In genomic region chr16:43503010-43503635, GRCm38 (mm10) we compare ENCODE assay signal across 8 mouse cellular contexts.
A peak's percentile ranks its signal among the peaks of the same experiment; 100 is the strongest.
DNase-seq lines count a peak whose midpoint lies in the region; ATAC-seq lines count a peak whose summit lies in the region.

No protein-coding gene starts in this region.

- peak; percentile 52 to 69 for DNase-seq in right cerebral cortex, postnatal 10 days (ENCODE audit: low spot score in 2 of 2)
- no peak for DNase-seq in right cerebral cortex, postnatal 14 days
- peak; percentile 79 for DNase-seq in embryo, embryonic 11 days
- peak; percentile 74 for DNase-seq in hindbrain, embryonic 14.5 days (ENCODE audit: low spot score)
- no peak for DNase-seq in B cell, adult 2 months
- DNase-seq in frontal cortex, postnatal 25 days (ENCODE audit: low spot score in 2 of 2), result no peak

- peak overlapping the region; percentile 94 for H3K27ac ChIP-seq in hindbrain, embryonic 14.5 days
- H3K27ac ChIP-seq in midbrain, embryonic 15.5 days, result peak overlapping the region; percentile 85

- peaks cover 33% of the 10 kb centered on the region for H3K4me1 ChIP-seq in hindbrain, embryonic 14.5 days (replicated peaks; ENCODE audit: control insufficient read depth, insufficient read depth, low read length)
- H3K4me1 ChIP-seq in midbrain, embryonic 15.5 days, result peaks cover 43% of the 10 kb centered on the region

- 3% methylated on average over 13 of the region's 13 CpGs for WGBS in hindbrain, embryonic 14.5 days
- WGBS in midbrain, embryonic 15.5 days, result 5% methylated on average over 13 of the region's 13 CpGs

- H3K9ac ChIP-seq in hindbrain, embryonic 14.5 days, result peak overlapping the region; percentile 79
- H3K9ac ChIP-seq in midbrain, embryonic 15.5 days, result peak overlapping the region; percentile 50

- H3K27me3 ChIP-seq in hindbrain, embryonic 14.5 days (ENCODE audit: control insufficient read depth, insufficient read depth, low read length), result no peaks in the 10 kb centered on the region
- H3K27me3 ChIP-seq in midbrain, embryonic 15.5 days (replicated peaks), result no peaks in the 10 kb centered on the region

- H3K4me2 ChIP-seq in hindbrain, embryonic 14.5 days (replicated peaks), result peak overlapping the region; percentile 73
- peak overlapping the region; percentile 60 for H3K4me2 ChIP-seq in midbrain, embryonic 15.5 days

- no peaks in the 10 kb centered on the region for H3K36me3 ChIP-seq in hindbrain, embryonic 14.5 days (replicated peaks; ENCODE audit: control insufficient read depth, insufficient read depth)
- H3K36me3 ChIP-seq in midbrain, embryonic 15.5 days (replicated peaks), result no peaks in the 10 kb centered on the region

- peak; percentile 89 for ATAC-seq in hindbrain, embryonic 14.5 days (ENCODE audit: low FRiP score)
- ATAC-seq in midbrain, embryonic 15.5 days (replicated peaks), result peak; percentile 91
- no peak for ATAC-seq in erythroid progenitor cell, adult 5-6 weeks (replicated peaks; ENCODE audit: low FRiP score, poor library complexity, severe bottlenecking)

- no peaks in the 10 kb centered on the region for H3K9me3 ChIP-seq in hindbrain, embryonic 14.5 days (ENCODE audit: control insufficient read depth, low read length)
- H3K9me3 ChIP-seq in midbrain, embryonic 15.5 days, result no peaks in the 10 kb centered on the region

- peak overlapping the region; percentile 53 for H3K4me3 ChIP-seq in hindbrain, embryonic 14.5 days (replicated peaks; ENCODE audit: low read length)
- peak overlapping the region; percentile 49 for H3K4me3 ChIP-seq in midbrain, embryonic 15.5 days

Comparison
In these comparisons a context has a peak if more than half of its experiments do, and no peak if none do; other contexts are left out.
1. DNase-seq: peak in right cerebral cortex, postnatal 10 days (2 of 2), embryo, embryonic 11 days (single experiment) and hindbrain, embryonic 14.5 days (single experiment); none in right cerebral cortex, postnatal 14 days (single experiment), B cell, adult 2 months (0 of 2) and frontal cortex, postnatal 25 days (0 of 2).